Mouse (Mus musculus) embryonic facial prominence, embryonic 13.5 days (tissue): Measurements from ENCODE around the gene A030014E15Rik. TPM values are rescaled to one million over a fixed set of nuclear protein-coding genes. Genes with fewer than 3 reads are reported as not detected.
"Not testable (repeated sequence)": the region's sequence is repeated elsewhere in the genome, so short reads cannot be mapped to it uniquely, and the experiment has no call there.

Experiments
- ATAC-seq: fragments of 200-750 bp; cut with Nextera tagmentation; 2 replicates; pipeline ENCODE4 v1.8.0; 2017; ENCODE audit warnings: low read depth; ENCODE audit not compliant: insufficient number of reproducible peaks, insufficient read depth, low FRiP score, low TSS enrichment
- H3K27ac ChIP-seq: fragments of 300-500 bp; sonication (generic); 2 replicates; pipeline ENCODE4 v1.5.1; 2015; ENCODE audit warnings: moderate library complexity, mild to moderate bottlenecking, inconsistent platforms
- H3K27me3 ChIP-seq: fragments of 300-500 bp; sonication (generic); 2 replicates; pipeline ENCODE4 v1.6.1; 2015; ENCODE audit warnings: mild to moderate bottlenecking, inconsistent platforms
- H3K36me3 ChIP-seq: fragments of 300-500 bp; sonication (generic); 2 replicates; pipeline ENCODE4 v1.6.1; 2015; ENCODE audit warnings: mild to moderate bottlenecking, inconsistent platforms
- H3K4me1 ChIP-seq: fragments of 300-500 bp; sonication (generic); 2 replicates; pipeline ENCODE4 v1.6.1; 2015; ENCODE audit warnings: inconsistent platforms
- H3K4me2 ChIP-seq: fragments of 300-500 bp; sonication (generic); 2 replicates; pipeline ENCODE4 v1.6.1; 2015; ENCODE audit warnings: moderate library complexity, mild to moderate bottlenecking, inconsistent platforms
- H3K4me3 ChIP-seq: fragments of 300-500 bp; sonication (generic); 2 replicates; pipeline ENCODE4 v1.5.1; 2015; ENCODE audit warnings: mild to moderate bottlenecking, inconsistent platforms
- H3K9ac ChIP-seq: fragments of 300-500 bp; sonication (generic); 2 replicates; pipeline ENCODE4 v1.6.1; 2015; ENCODE audit warnings: mild to moderate bottlenecking, inconsistent platforms
- H3K9me3 ChIP-seq: fragments of 300-500 bp; sonication (generic); 2 replicates; pipeline ENCODE4 v1.6.1; 2016; ENCODE audit warnings: inconsistent platforms
- WGBS: fragments of 180-500 bp; shearing (Covaris S2); methylation state at CpG from one replicate; pipeline ENCODE4 v1.1.7; 2015; ENCODE audit warnings: mixed read lengths; 5-methylcytosine and 5-hydroxymethylcytosine counted together
- polyA plus RNA-seq: library from polyadenylated mRNA; unstranded; fragments of >200 nt; fragmentation: Nextera tagmentation; extraction: Ambion mirVana; gene quantifications from 2 replicates; pipeline ENCODE4 v1.2.1, GENCODE M21; 2015

A030014E15Rik gene
- polyA plus RNA-seq, 1 experiment from 2014 or later, result not detected

DNA sequence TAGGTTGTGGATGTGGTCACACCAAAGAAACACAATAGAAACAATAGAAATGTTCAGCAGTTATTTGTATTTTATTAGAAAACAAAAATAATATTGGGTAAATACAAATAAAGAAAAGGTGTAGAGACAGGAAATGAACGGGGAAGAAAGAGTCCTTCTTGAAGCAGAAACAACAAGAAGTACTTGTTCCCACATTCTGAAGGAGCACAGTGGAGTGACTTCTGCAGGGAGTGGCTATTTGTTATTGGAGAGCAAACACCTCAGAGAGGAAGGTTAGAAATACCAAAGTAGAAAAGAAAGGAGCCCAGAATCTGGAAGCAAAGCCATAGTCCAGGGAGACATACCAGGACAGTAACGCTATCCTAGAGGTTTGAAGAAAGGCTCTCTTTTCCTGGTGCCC is 17.8 kb downstream of the A030014E15Rik start:
- not testable (repeated sequence) for H3K4me2 ChIP-seq, H3K27ac ChIP-seq, H3K9ac ChIP-seq, H3K36me3 ChIP-seq, H3K4me3 ChIP-seq, H3K9me3 ChIP-seq, H3K27me3 ChIP-seq, ATAC-seq, H3K4me1 ChIP-seq
- 82% methylated on average over 1 of the region's 2 CpGs for WGBS

DNA sequence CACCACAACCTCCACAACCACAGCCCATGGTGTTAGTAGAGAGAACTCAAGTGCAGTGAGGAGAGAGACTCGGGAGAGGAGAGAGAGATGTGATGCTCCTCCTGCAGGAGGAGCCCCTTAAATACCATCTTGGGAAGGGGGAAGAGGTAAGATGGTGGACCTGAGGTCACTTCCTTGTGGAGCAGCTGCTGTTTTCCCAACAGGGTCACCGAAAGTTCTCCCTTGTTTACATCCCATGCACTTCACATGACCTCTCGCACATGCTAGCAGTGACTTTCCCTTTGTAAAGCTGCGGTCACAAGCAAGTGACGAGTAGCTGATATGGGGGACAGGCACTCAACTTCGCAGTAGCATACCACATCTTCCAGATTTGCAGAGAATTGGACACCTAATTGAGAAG is 18.6 kb downstream of the A030014E15Rik start, which contains the start of gene A030003K21Rik:
Gene A030003K21Rik, minus strand, starts transcription at position 94 of the 400 bp plus-strand sequence.
- not testable (repeated sequence) for H3K27me3 ChIP-seq, H3K4me2 ChIP-seq, H3K36me3 ChIP-seq, H3K27ac ChIP-seq, H3K9ac ChIP-seq, H3K4me1 ChIP-seq, H3K4me3 ChIP-seq, H3K9me3 ChIP-seq, ATAC-seq
- WGBS, result no CpG with 5 or more reads among the region's 6 CpGs

DNA sequence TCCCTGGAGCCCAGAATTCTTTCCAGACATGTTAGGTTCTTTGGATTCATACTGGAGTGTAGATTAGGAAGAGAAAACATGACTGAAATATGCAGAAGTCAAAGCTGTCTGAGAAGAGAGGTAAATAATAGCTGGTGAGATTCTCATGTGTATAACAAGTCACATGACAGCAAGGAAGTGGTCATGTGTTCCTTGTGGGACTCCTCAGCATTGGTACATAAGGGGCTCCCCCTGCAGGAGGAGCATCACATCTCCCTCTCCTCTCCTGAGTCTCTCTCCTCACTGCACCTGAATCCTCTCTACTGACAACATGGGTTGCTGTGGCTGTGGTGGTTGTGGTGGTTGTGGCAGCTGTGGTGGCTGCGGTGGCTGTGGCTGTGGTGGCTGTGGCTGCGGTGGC is 21.3 kb downstream of the A030014E15Rik start:
- not testable (repeated sequence) for H3K36me3 ChIP-seq, ATAC-seq, H3K4me1 ChIP-seq, H3K9ac ChIP-seq, H3K27ac ChIP-seq, H3K9me3 ChIP-seq, H3K27me3 ChIP-seq, H3K4me2 ChIP-seq, H3K4me3 ChIP-seq
- 95% methylated on average over 2 of the region's 2 CpGs for WGBS

DNA sequence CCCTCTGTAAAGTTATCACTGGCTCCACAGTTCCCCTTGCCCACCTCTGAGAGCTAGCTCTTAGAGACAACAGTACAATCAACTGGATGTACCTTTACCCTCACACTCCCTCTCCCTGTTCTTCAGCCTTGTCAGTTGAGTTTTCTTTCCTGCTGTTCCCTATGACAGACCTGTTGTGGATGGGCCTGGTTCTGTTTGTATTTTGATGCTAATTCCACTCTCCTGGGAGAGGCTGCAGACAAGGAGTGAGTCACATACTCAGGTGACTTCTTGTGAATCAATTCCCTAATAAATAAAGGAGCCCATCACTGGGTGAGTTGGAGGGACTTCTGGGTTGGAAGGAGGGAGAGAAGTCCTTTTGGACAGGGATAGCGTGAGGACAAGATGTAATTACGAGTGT is 23.9 kb downstream of the A030014E15Rik start:
- H3K9me3 ChIP-seq, result no peaks in the 10 kb centered on the region
- ATAC-seq, result no peak
- H3K4me3 ChIP-seq, result no peak overlapping the region
- H3K4me1 ChIP-seq, result no peaks in the 10 kb centered on the region
- no peaks in the 10 kb centered on the region for H3K27me3 ChIP-seq
- H3K9ac ChIP-seq, result no peak overlapping the region
- no peaks in the 10 kb centered on the region for H3K36me3 ChIP-seq
- no peak overlapping the region for H3K4me2 ChIP-seq
- WGBS, result 88% methylated on average over 2 of the region's 2 CpGs
- H3K27ac ChIP-seq, result no peak overlapping the region

- not testable (repeated sequence) for H3K36me3 ChIP-seq, H3K4me2 ChIP-seq, H3K9ac ChIP-seq, H3K27me3 ChIP-seq, H3K27ac ChIP-seq, H3K4me1 ChIP-seq, H3K9me3 ChIP-seq, H3K4me3 ChIP-seq, ATAC-seq
These were observed 31.2 kb downstream of the A030014E15Rik start, which contains the start of gene Gm7544 for GRCm38 (mm10) chr1:82955913-82956312. Gene Gm7544 (minus strand): TSS chr1:82956013.

DNA sequence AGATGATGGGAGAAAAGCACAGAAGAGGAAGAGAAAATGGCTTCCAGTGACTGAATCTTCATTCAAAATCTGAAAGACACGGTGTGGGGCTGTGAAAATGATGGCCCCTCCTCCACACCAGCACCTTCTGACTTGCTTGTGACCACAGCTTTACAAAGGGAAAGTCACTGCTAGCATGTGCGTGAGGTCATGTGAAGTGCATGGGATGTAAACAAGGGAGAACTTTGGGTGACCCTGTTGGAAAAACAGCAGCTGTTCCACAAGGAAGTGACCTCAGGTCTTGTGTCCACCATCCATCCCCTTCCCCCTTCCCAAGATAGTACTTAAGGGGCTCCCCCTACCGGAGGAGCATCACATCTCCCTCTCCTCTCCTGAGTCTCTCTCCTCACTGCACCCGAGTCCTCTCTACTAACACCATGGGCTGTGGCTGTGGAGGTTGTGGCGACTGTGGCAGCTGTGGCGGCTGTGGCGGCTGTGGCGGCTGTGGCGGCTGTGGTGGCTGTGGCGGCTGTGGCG is 35.2 kb downstream of the A030014E15Rik start, which contains the start of gene Gm47955:
Gene Gm47955, plus strand, starts transcription at position 417 of the 516 bp plus-strand sequence.
- H3K36me3 ChIP-seq, result no peaks in the 10 kb centered on the region
- H3K27ac ChIP-seq, result no peak within 1 kb of the TSS
- no peaks in the 10 kb centered on the region for H3K4me1 ChIP-seq
- H3K4me2 ChIP-seq, result no peak within 1 kb of the TSS
- ATAC-seq, result no peak
- H3K4me3 ChIP-seq, result no peak within 1 kb of the TSS
- H3K9me3 ChIP-seq, result no peaks in the 10 kb centered on the region
- H3K27me3 ChIP-seq, result no peaks in the 10 kb centered on the region
- 92% methylated on average over 11 of the region's 11 CpGs for WGBS
- no peak within 1 kb of the TSS for H3K9ac ChIP-seq

DNA sequence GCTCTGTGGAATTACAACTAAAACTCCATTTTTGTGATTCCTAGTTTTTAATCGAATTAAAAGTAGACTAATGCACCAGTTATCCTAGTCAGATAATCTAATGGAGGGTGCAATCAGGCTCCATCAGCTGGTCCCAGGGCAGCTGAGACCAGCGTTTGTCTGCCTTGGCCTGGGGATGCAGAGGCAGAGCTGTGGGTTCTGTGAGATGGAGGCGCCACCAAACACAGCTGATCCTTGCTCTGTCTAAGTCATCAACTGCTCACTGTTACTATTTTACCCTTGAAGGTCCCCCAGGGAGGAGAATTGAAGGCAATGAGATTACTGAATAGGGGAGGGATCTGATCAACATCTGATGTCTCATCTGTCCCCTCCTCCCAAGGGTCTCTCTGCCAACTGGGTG is 41.7 kb downstream of the A030014E15Rik start:
- H3K4me1 ChIP-seq, result no peaks in the 10 kb centered on the region
- ATAC-seq, result no peak
- H3K4me3 ChIP-seq, result no peak overlapping the region
- no peak overlapping the region for H3K4me2 ChIP-seq
- H3K9me3 ChIP-seq, result no peaks in the 10 kb centered on the region
- H3K9ac ChIP-seq, result no peak overlapping the region
- no peaks in the 10 kb centered on the region for H3K36me3 ChIP-seq
- H3K27me3 ChIP-seq, result no peaks in the 10 kb centered on the region
- WGBS, result 66% methylated on average over 3 of the region's 3 CpGs
- H3K27ac ChIP-seq, result no peak overlapping the region

GRCm38 (mm10) chr1:82972046-82972445 is 47.3 kb downstream of the A030014E15Rik start:
- ATAC-seq, result no peak
- WGBS, result 63% methylated on average over 4 of the region's 4 CpGs
- no peaks in the 10 kb centered on the region for H3K4me1 ChIP-seq
- no peak overlapping the region for H3K4me2 ChIP-seq
- no peak overlapping the region for H3K4me3 ChIP-seq
- H3K27ac ChIP-seq, result no peak overlapping the region
- no peaks in the 10 kb centered on the region for H3K36me3 ChIP-seq
- H3K9me3 ChIP-seq, result no peaks in the 10 kb centered on the region
- H3K9ac ChIP-seq, result no peak overlapping the region
- no peaks in the 10 kb centered on the region for H3K27me3 ChIP-seq

DNA sequence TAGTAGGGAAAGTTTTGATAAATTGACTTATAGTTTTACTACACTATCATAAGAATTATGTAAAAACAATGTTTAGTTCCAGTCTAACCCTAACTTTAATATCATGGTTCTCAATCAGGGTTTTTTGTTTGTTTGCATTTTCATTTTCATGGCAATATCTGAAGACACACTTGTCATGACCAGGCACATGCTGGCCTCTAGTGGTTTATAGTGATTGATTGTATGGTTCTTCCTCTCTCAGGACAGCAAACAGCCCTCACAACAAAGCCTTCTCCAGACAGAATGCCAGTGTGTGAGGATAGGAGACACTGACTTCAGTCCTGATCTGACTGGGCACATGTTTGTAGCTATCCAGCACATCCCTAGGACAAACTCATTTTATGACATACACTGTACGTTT is 48.5 kb downstream of the A030014E15Rik start:
- ATAC-seq, result no peak
- Histone ChIP-seq H3K9ac (no peak overlapping the region), H3K4me3 (no peak overlapping the region), H3K4me2 (no peak overlapping the region), H3K9me3 (no peaks in the 10 kb centered on the region), H3K4me1 (no peaks in the 10 kb centered on the region), H3K27ac (no peak overlapping the region), H3K36me3 (no peaks in the 10 kb centered on the region), H3K27me3 (no peaks in the 10 kb centered on the region)
- 90% methylated on average over 1 of the region's 1 CpGs for WGBS

DNA sequence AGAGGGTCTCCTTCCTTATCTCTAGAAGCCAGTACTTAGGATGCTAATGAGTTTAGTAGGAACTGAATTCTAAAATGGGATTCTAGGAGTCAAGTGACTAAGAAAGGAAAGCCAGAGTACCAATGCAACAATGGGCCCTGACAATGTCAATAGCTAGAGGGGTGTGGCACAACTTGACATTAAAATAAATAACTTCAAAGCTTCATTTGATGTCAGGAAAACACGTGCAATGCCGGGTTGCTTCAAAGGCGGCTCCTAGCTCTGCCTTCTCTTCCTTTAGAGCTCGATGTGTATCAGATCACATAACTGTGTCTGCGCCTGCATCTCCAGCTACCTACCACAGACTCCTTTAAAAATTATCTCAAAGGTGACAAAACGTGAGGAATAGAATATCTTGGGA is 49.2 kb downstream of the A030014E15Rik start:
- H3K27me3 ChIP-seq, result no peaks in the 10 kb centered on the region
- H3K4me1 ChIP-seq, result no peaks in the 10 kb centered on the region
- H3K36me3 ChIP-seq, result no peaks in the 10 kb centered on the region
- no peak overlapping the region for H3K4me3 ChIP-seq
- no peak for ATAC-seq
- WGBS, result 67% methylated on average over 6 of the region's 6 CpGs
- no peaks in the 10 kb centered on the region for H3K9me3 ChIP-seq
- H3K9ac ChIP-seq, result no peak overlapping the region
- H3K27ac ChIP-seq, result no peak overlapping the region
- no peak overlapping the region for H3K4me2 ChIP-seq

DNA sequence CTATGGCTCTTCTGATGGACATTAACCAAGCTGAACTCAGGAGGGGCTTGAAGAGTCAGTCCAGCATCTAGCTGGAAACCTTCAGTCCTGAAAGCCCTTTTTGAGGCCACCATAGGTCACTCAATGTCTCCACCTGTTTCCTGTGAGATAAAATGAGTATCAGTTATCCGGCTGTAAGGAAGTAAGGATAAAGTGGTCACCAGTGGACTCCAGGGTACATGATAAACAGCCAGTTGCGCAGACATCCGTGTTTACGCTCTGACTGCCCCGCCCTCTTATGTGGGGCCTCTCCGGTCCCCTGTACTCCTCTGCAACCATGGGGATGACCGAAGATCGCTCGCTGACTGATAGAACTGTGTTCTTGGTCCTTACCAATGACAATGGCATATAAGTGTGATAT is 49.6 kb downstream of the A030014E15Rik start:
- Histone ChIP-seq H3K27me3 (no peaks in the 10 kb centered on the region), H3K4me2 (no peak overlapping the region), H3K9me3 (no peaks in the 10 kb centered on the region), H3K36me3 (no peaks in the 10 kb centered on the region), H3K4me3 (no peak overlapping the region), H3K9ac (no peak overlapping the region), H3K27ac (no peak overlapping the region), H3K4me1 (no peaks in the 10 kb centered on the region)
- ATAC-seq, result no peak
- WGBS, result 85% methylated on average over 9 of the region's 9 CpGs
